Mouse (Mus musculus) mouse trophoblast stem cell (cell line): ENCODE results near the gene Zmynd15.

Experiments used
- in situ Hi-C, 2 experiments: fragments of 300-500 bp; cut with MseI, MboI; formaldehyde crosslinking; loops; 2 replicates in 1 of 2; 3 replicates in 1 of 2; pipeline ENCODE4 v1.15.1; 2025

The Zmynd15 gene

GRCm38 (mm10) chr11:70502018-70502417 lies 42.8 kb downstream of the Zmynd15 start:
- in situ Hi-C loops: loop anchor here in 1 of 2 experiments (5.0 kb wide), 1 partner anchor 90 kb away; the partner anchor contains the start of gene Pelp1

GRCm38 (mm10) chr11:70504970-70505369 lies 45.7 kb downstream of the Zmynd15 start, which contains the start of gene Tm4sf5:
TSS of gene Tm4sf5 (plus strand) at chr11:70505244.
- in situ Hi-C loops: loop anchor here (5.0 kb wide), 2 partner anchors 88 to 93 kb away; partner anchors contain the start of gene Pelp1 (in 1 of the 2)

GRCm38 (mm10) chr11:70506385-70506784 lies 47.2 kb downstream of the Zmynd15 start:
- in situ Hi-C loops: loop anchor here in 1 of 2 experiments (5.0 kb wide), 1 partner anchor 89 kb away; no protein-coding TSS in a partner anchor

- in situ Hi-C loops: loop anchor here in 1 of 2 experiments (5.0 kb wide), 1 partner anchor 90 kb away; no protein-coding TSS in a partner anchor
Observed at GRCm38 (mm10) chr11:70506962-70507515, 47.8 kb downstream of the Zmynd15 start.

GRCm38 (mm10) chr11:70509753-70510564 lies 50.7 kb downstream of the Zmynd15 start:
- in situ Hi-C loops: loop anchor here in 1 of 2 experiments (5.0 to 10.0 kb wide), 2 partner anchors 93 to 115 kb away; no protein-coding TSS in a partner anchor

- in situ Hi-C loops: loop anchor here in 1 of 2 experiments (10.0 kb wide), 1 partner anchor 114 kb away; no protein-coding TSS in a partner anchor
Observed at GRCm38 (mm10) chr11:70511242-70511641, 52.0 kb downstream of the Zmynd15 start.

- in situ Hi-C loops: loop anchor here in 1 of 2 experiments (10.0 kb wide), 1 partner anchor 113 kb away; no protein-coding TSS in a partner anchor
Observed at GRCm38 (mm10) chr11:70511825-70512224, 52.6 kb downstream of the Zmynd15 start.

GRCm38 (mm10) chr11:70512709-70513342 lies 53.6 kb downstream of the Zmynd15 start:
- in situ Hi-C loops: loop anchor here in 1 of 2 experiments (10.0 kb wide), 1 partner anchor 112 kb away; no protein-coding TSS in a partner anchor

GRCm38 (mm10) chr11:70513520-70513919 lies 54.3 kb downstream of the Zmynd15 start:
- in situ Hi-C loops: loop anchor here in 1 of 2 experiments (10.0 kb wide), 1 partner anchor 111 kb away; no protein-coding TSS in a partner anchor

GRCm38 (mm10) chr11:70514288-70514687 lies 55.1 kb downstream of the Zmynd15 start, which contains the start of gene Vmo1:
TSS of gene Vmo1 (minus strand) at chr11:70514616.
- in situ Hi-C loops: loop anchor here in 1 of 2 experiments (10.0 kb wide), 1 partner anchor 111 kb away; no protein-coding TSS in a partner anchor
